Mouse (Mus musculus): ENCODE measurements at regions not wholly inside any gene's neighbourhood (a gene's known extent, or its start where the extent isn't known, plus 50 kb on each side); places are given as distances from the start of the nearest gene placed in this dataset.

DNA sequence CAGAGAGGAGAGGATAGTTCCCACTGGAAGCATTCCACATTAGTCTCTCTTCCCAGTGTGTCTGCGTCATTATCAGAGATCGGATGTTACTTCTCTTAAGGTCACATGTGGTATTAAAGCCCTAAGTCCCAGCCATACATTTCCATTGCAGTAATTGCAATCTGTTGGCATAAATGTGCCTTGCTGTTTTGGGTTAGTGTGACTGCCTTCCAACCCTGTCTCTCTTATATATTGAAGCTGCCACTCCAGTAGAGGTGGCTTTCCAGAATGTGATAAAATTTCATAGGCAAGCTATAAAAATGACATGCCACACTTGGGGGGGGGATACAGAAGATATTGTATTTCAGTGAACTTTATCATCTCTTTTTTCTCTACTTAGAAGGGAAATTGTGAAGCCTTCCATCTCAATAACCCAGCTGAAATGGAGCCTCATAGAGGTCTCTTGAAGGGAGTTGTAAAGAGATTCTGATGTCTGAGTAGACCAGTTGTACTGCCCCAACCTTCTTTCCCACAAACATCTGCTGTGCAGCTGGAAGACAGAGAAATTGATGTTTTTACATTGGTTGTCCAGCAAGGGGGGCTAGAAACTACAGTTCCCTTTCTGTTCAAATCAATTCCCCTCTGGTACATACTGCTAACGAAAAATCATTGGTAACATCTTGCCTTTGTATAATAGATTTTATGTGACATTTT is 603.9 kb upstream of the Fam92a start:
- H3K36me3 ChIP-seq (ENCODE audit: control insufficient read depth, insufficient read depth), result no peaks in the 10 kb centered on the region
- no peak for TF ChIP-seq POLR2A (IDR thresholded peaks at IDR 0.05; ENCODE audit: insufficient read length, low read depth)
- TF ChIP-seq SRF (IDR thresholded peaks at IDR 0.05; ENCODE audit: control insufficient read depth, insufficient read length, low read depth), result no peak
- no peak for TF ChIP-seq MAX (IDR thresholded peaks at IDR 0.05; ENCODE audit: low read depth)
- TF ChIP-seq TCF12 (IDR thresholded peaks at IDR 0.05; ENCODE audit: insufficient read depth, poor library complexity, severe bottlenecking), result no peak
- no peak for TF ChIP-seq CEBPB (IDR thresholded peaks at IDR 0.05; ENCODE audit: insufficient read depth, poor library complexity, severe bottlenecking)
- TF ChIP-seq USF1 (IDR thresholded peaks at IDR 0.05; ENCODE audit: low read depth), result no peak
- no peak for TF ChIP-seq MYOG (IDR thresholded peaks at IDR 0.05; ENCODE audit: control insufficient read depth in 1 of 3, insufficient read depth in 1 of 3, insufficient read length in 2 of 3, low read depth in 2 of 3)
- TF ChIP-seq REST (IDR thresholded peaks at IDR 0.05; ENCODE audit: insufficient read depth, insufficient read length), result no peak
- no peak for TF ChIP-seq POLR2AphosphoS2 (IDR thresholded peaks at IDR 0.05; ENCODE audit: insufficient read length, low read depth)
- TF ChIP-seq MYOD1 (IDR thresholded peaks at IDR 0.05; ENCODE audit: control insufficient read depth in 1 of 3, insufficient read length in 2 of 3, low read depth in 2 of 3), result no peak
- TF ChIP-seq TCF3 (IDR thresholded peaks at IDR 0.05; ENCODE audit: insufficient read length, low read depth), result no peak
- no peak for TF ChIP-seq E2F4 (IDR thresholded peaks at IDR 0.05; ENCODE audit: insufficient read depth)
- H3K79me2 ChIP-seq (ENCODE audit: control insufficient read depth, insufficient read depth), result no peaks in the 10 kb centered on the region
- no peak overlapping the region for H3ac ChIP-seq (ENCODE audit: control insufficient read depth, insufficient read length)
- no peak overlapping the region for H3K4me3 ChIP-seq
- H3K4me2 ChIP-seq (ENCODE audit: low read depth), result no peak overlapping the region
- H3K27me3 ChIP-seq (ENCODE audit: control insufficient read depth, insufficient read depth, insufficient read length), result no peaks in the 10 kb centered on the region

DNA sequence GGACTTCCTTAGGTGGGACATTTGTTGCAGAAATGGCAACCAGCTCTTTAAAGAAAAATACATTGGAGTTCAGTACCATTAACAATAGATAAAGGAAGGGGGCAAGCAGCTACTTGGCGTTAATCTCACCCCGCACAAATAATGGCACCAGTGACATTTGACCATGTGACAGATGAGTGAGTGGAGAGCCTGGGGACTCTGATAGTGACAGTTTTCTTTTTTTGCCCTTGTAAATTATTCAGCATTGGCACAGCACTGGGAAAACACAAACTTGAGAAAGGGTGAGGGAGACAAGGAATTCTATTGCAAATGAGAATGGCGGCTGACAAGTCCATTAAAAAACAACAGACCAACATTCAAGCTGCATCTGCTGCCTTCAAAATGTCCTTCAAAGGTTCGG is 603.3 kb upstream of the Fam92a start:
- H3K4me2 ChIP-seq (ENCODE audit: low read depth), result no peak overlapping the region
- H3K27me3 ChIP-seq (ENCODE audit: control insufficient read depth, insufficient read depth, insufficient read length), result no peaks in the 10 kb centered on the region
- no peak overlapping the region for H3ac ChIP-seq (ENCODE audit: control insufficient read depth, insufficient read length)
- no peaks in the 10 kb centered on the region for H3K79me2 ChIP-seq (ENCODE audit: control insufficient read depth, insufficient read depth)
- H3K36me3 ChIP-seq (ENCODE audit: control insufficient read depth, insufficient read depth), result no peaks in the 10 kb centered on the region
- no peak for TF ChIP-seq MYOD1 (IDR thresholded peaks at IDR 0.05; ENCODE audit: control insufficient read depth in 1 of 3, insufficient read length in 2 of 3, low read depth in 2 of 3)
- TF ChIP-seq POLR2AphosphoS2 (IDR thresholded peaks at IDR 0.05; ENCODE audit: insufficient read length, low read depth), result no peak
- TF ChIP-seq MAX (IDR thresholded peaks at IDR 0.05; ENCODE audit: low read depth), result no peak
- no peak for TF ChIP-seq E2F4 (IDR thresholded peaks at IDR 0.05; ENCODE audit: insufficient read depth)
- TF ChIP-seq CEBPB (IDR thresholded peaks at IDR 0.05; ENCODE audit: insufficient read depth, poor library complexity, severe bottlenecking), result no peak
- no peak for TF ChIP-seq REST (IDR thresholded peaks at IDR 0.05; ENCODE audit: insufficient read depth, insufficient read length)
- TF ChIP-seq TCF12 (IDR thresholded peaks at IDR 0.05; ENCODE audit: insufficient read depth, poor library complexity, severe bottlenecking), result no peak
- no peak for TF ChIP-seq MYOG (IDR thresholded peaks at IDR 0.05; ENCODE audit: control insufficient read depth in 1 of 3, insufficient read depth in 1 of 3, insufficient read length in 2 of 3, low read depth in 2 of 3)
- no peak for TF ChIP-seq POLR2A (IDR thresholded peaks at IDR 0.05; ENCODE audit: insufficient read length, low read depth)
- no peak for TF ChIP-seq TCF3 (IDR thresholded peaks at IDR 0.05; ENCODE audit: insufficient read length, low read depth)
- H3K4me3 ChIP-seq, result no peak overlapping the region

DNA sequence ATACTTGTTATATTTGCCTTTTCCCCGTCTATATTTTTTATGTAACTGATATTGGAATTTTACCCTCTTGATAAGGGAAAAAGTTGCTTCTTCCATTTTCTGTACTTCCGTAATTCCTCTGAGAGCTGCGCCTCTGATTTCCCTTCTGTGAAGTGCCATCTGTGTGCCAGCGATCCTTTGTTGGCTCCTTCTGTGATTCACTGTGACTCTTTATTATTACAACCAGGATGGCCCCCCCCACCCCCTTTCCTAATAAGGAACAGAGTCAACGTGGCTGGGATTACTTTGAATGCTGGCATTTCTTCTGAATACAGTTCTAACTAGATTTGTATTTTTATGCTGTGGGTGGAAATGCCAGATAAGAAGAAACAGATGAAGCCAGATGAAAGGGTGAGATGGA is 602.9 kb upstream of the Fam92a start:
- Histone ChIP-seq H3K4me3 (no peak overlapping the region), H3K27me3 (ENCODE audit: control insufficient read depth, insufficient read depth, insufficient read length) (no peaks in the 10 kb centered on the region), H3K36me3 (ENCODE audit: control insufficient read depth, insufficient read depth) (no peaks in the 10 kb centered on the region), H3ac (ENCODE audit: control insufficient read depth, insufficient read length) (no peak overlapping the region), H3K79me2 (ENCODE audit: control insufficient read depth, insufficient read depth) (no peaks in the 10 kb centered on the region), H3K4me2 (ENCODE audit: low read depth) (no peak overlapping the region)
- TF ChIP-seq E2F4 (IDR thresholded peaks at IDR 0.05; ENCODE audit: insufficient read depth) (no peak), SRF (IDR thresholded peaks at IDR 0.05; ENCODE audit: control insufficient read depth, insufficient read length, low read depth) (no peak), USF1 (IDR thresholded peaks at IDR 0.05; ENCODE audit: low read depth) (no peak), MYOD1 (IDR thresholded peaks at IDR 0.05; ENCODE audit: control insufficient read depth in 1 of 3, insufficient read length in 2 of 3, low read depth in 2 of 3) (no peak), REST (IDR thresholded peaks at IDR 0.05; ENCODE audit: insufficient read depth, insufficient read length) (no peak), TCF12 (IDR thresholded peaks at IDR 0.05; ENCODE audit: insufficient read depth, poor library complexity, severe bottlenecking) (no peak), TCF3 (IDR thresholded peaks at IDR 0.05; ENCODE audit: insufficient read length, low read depth) (no peak), POLR2A (IDR thresholded peaks at IDR 0.05; ENCODE audit: insufficient read length, low read depth) (no peak), MAX (IDR thresholded peaks at IDR 0.05; ENCODE audit: low read depth) (no peak), POLR2AphosphoS2 (IDR thresholded peaks at IDR 0.05; ENCODE audit: insufficient read length, low read depth) (no peak), MYOG (IDR thresholded peaks at IDR 0.05; ENCODE audit: control insufficient read depth in 1 of 3, insufficient read depth in 1 of 3, insufficient read length in 2 of 3, low read depth in 2 of 3) (no peak), CEBPB (IDR thresholded peaks at IDR 0.05; ENCODE audit: insufficient read depth, poor library complexity, severe bottlenecking) (no peak)

DNA sequence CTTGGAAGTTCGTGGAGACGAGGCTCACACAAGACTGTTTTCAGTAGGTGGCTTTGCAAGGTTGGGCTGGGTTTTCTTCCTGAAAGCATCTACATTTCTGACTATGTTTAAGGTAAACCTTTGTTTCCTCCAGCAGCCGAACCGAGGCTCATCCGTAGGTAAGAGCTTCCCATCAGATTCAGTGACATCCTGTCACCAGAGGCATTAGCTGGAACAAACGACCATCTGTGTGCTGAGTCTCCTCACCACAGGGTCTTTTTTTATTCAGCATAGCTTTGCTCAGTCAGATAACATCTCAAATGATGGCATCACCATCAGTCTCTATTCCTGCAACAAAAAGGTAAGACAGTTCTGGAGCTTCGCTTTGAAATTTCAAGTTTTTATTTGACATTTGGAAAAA is 601.4 kb upstream of the Fam92a start:
- no peak overlapping the region for H3K4me2 ChIP-seq (ENCODE audit: low read depth)

More for the DNA sequence above, 601.4 kb upstream of the Fam92a start:
- Histone ChIP-seq H3K36me3 (ENCODE audit: control insufficient read depth, insufficient read depth) (no peaks in the 10 kb centered on the region), H3K79me2 (ENCODE audit: control insufficient read depth, insufficient read depth) (no peaks in the 10 kb centered on the region), H3ac (ENCODE audit: control insufficient read depth, insufficient read length) (no peak overlapping the region), H3K27me3 (ENCODE audit: control insufficient read depth, insufficient read depth, insufficient read length) (no peaks in the 10 kb centered on the region), H3K4me3 (no peak overlapping the region)
- TF ChIP-seq USF1 (IDR thresholded peaks at IDR 0.05; ENCODE audit: low read depth) (no peak), MYOD1 (IDR thresholded peaks at IDR 0.05; ENCODE audit: control insufficient read depth in 1 of 3, insufficient read length in 2 of 3, low read depth in 2 of 3) (no peak), POLR2A (IDR thresholded peaks at IDR 0.05; ENCODE audit: insufficient read length, low read depth) (no peak), SRF (IDR thresholded peaks at IDR 0.05; ENCODE audit: control insufficient read depth, insufficient read length, low read depth) (no peak), TCF3 (IDR thresholded peaks at IDR 0.05; ENCODE audit: insufficient read length, low read depth) (no peak), POLR2AphosphoS2 (IDR thresholded peaks at IDR 0.05; ENCODE audit: insufficient read length, low read depth) (no peak), TCF12 (IDR thresholded peaks at IDR 0.05; ENCODE audit: insufficient read depth, poor library complexity, severe bottlenecking) (no peak), MAX (IDR thresholded peaks at IDR 0.05; ENCODE audit: low read depth) (no peak), REST (IDR thresholded peaks at IDR 0.05; ENCODE audit: insufficient read depth, insufficient read length) (no peak), CEBPB (IDR thresholded peaks at IDR 0.05; ENCODE audit: insufficient read depth, poor library complexity, severe bottlenecking) (no peak), MYOG (IDR thresholded peaks at IDR 0.05; ENCODE audit: control insufficient read depth in 1 of 3, insufficient read depth in 1 of 3, insufficient read length in 2 of 3, low read depth in 2 of 3) (no peak), E2F4 (IDR thresholded peaks at IDR 0.05; ENCODE audit: insufficient read depth) (no peak)
